Mouse (Mus musculus) midbrain, embryonic 14.5 days (tissue): ENCODE measurements around the gene Cst13. TPM values are rescaled to one million over a fixed set of nuclear protein-coding genes. Genes with fewer than 3 reads are reported as not detected.
A peak's percentile ranks its signal among the peaks of the same experiment; 100 is the strongest.

ENCODE experiments used
- ATAC-seq: fragments of 200-750 bp; cut with Nextera tagmentation; 2 replicates; pipeline ENCODE4 v1.8.0; 2017; ENCODE audit warnings: moderate number of reproducible peaks, moderate library complexity; ENCODE audit not compliant: low FRiP score, low TSS enrichment
- DNase-seq: peaks from one replicate; pipeline ENCODE4 v3.0.0-alpha.2; 2015
- H3K27ac ChIP-seq: fragments of 300-500 bp; sonication (generic); replicated peaks from 2 replicates; pipeline ENCODE4 v1.5.1; 2014; ENCODE audit warnings: mild to moderate bottlenecking, low read depth, low read length, moderate library complexity
- H3K27me3 ChIP-seq: fragments of 300-500 bp; sonication (generic); 2 replicates; pipeline ENCODE4 v1.6.1; 2014; ENCODE audit warnings: low read length, control low read depth, mixed read lengths; ENCODE audit not compliant: control insufficient read depth, insufficient read depth
- H3K36me3 ChIP-seq: fragments of 300-500 bp; sonication (generic); 2 replicates; pipeline ENCODE4 v1.6.1; 2014; ENCODE audit warnings: low read length, control low read depth; ENCODE audit not compliant: control insufficient read depth, insufficient read depth
- H3K4me1 ChIP-seq: fragments of 300-500 bp; sonication (generic); 2 replicates; pipeline ENCODE4 v1.6.1; 2014; ENCODE audit warnings: mild to moderate bottlenecking, antibody characterized with exemption, low read length, control low read depth; ENCODE audit not compliant: control insufficient read depth, insufficient read depth
- H3K4me2 ChIP-seq: fragments of 300-500 bp; sonication (generic); 2 replicates; pipeline ENCODE4 v1.6.1; 2014; ENCODE audit warnings: mild to moderate bottlenecking, low read length, moderate library complexity
- H3K4me3 ChIP-seq: fragments of 300-500 bp; sonication (generic); replicated peaks from 2 replicates; pipeline ENCODE4 v1.5.1; 2014; ENCODE audit warnings: low read depth, low read length
- H3K9ac ChIP-seq: fragments of 300-500 bp; sonication (generic); replicated peaks from 2 replicates; pipeline ENCODE4 v1.6.1; 2014; ENCODE audit warnings: mild to moderate bottlenecking, low read length, moderate library complexity
- H3K9me3 ChIP-seq: fragments of 300-500 bp; sonication (generic); 2 replicates; pipeline ENCODE4 v1.6.1; 2016; ENCODE audit warnings: low read length, control low read depth, mixed read lengths; ENCODE audit not compliant: control insufficient read depth
- WGBS: fragments of 180-500 bp; shearing (Covaris S2); extraction: QIAGEN DNeasy Blood & Tissue Kit; methylation state at CpG from one replicate; pipeline ENCODE4 v1.1.7; 2014; 5-methylcytosine and 5-hydroxymethylcytosine counted together
- polyA plus RNA-seq: library from polyadenylated mRNA; unstranded; fragments of >200 nt; fragmentation: Nextera tagmentation; extraction: Ambion mirVana; gene quantifications from 2 replicates; pipeline ENCODE4 v1.2.1, GENCODE M21; 2014

The Cst13 gene
- polyA plus RNA-seq, 1 experiment from 2014 or later, result not detected

DNA sequence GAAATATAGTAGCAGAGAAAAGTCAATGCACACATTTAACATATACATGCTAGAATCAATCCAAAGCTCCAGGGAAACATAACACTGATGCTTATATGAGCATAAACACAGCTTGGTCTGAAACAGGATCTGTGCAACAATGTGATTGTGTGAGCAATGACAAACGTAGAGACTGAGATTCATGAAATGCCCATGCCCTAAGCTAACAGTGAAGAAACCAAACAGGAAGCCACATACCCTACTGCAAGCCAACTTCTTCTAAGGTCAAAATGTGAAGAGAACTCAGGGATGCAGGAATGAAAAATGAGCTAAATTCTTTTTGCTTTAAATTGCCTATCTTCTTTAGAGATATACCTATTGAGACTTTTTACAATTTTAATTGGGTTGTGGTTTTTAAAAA lies 49.1 kb downstream of the Cst13 start:
- no peak overlapping the region for H3K4me2 ChIP-seq
- peaks cover 24% of the 10 kb centered on the region for H3K36me3 ChIP-seq
- peaks cover 17% of the 10 kb centered on the region for H3K4me1 ChIP-seq
- H3K9me3 ChIP-seq, result no peaks in the 10 kb centered on the region
- ATAC-seq, result no peak
- no peak overlapping the region for H3K4me3 ChIP-seq
- H3K9ac ChIP-seq, result no peak overlapping the region
- no peak for DNase-seq
- H3K27ac ChIP-seq, result no peak overlapping the region
- WGBS, result 84% methylated on average over 1 of the region's 1 CpGs
- no peaks in the 10 kb centered on the region for H3K27me3 ChIP-seq

DNA sequence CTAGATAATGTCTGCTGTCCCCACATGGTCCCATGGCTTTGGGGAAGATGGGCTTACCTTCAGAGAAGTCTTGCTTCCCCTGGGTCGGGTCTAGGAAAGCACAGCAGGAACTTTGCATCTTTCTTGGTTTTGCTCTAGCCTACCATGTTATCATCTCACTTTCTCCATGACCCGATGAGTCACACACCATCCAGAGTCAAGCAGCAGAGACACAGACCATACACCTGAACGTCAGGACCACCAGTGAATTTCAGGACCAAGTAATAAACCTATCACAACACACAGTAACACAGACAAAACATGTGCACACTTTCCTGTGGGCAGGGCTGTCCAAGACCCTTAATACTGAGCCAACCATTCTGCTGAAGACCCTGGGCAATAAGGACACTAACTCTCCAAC lies 50.6 kb downstream of the Cst13 start:
- H3K4me2 ChIP-seq, result no peak overlapping the region
- H3K9me3 ChIP-seq, result no peaks in the 10 kb centered on the region
- no peaks in the 10 kb centered on the region for H3K27me3 ChIP-seq
- WGBS, result 98% methylated on average over 3 of the region's 3 CpGs
- DNase-seq (no peak), ATAC-seq (no peak)
- no peak overlapping the region for H3K27ac ChIP-seq
- H3K36me3 ChIP-seq, result peaks cover 24% of the 10 kb centered on the region
- peaks cover 24% of the 10 kb centered on the region for H3K4me1 ChIP-seq
- no peak overlapping the region for H3K4me3 ChIP-seq
- H3K9ac ChIP-seq, result no peak overlapping the region

DNA sequence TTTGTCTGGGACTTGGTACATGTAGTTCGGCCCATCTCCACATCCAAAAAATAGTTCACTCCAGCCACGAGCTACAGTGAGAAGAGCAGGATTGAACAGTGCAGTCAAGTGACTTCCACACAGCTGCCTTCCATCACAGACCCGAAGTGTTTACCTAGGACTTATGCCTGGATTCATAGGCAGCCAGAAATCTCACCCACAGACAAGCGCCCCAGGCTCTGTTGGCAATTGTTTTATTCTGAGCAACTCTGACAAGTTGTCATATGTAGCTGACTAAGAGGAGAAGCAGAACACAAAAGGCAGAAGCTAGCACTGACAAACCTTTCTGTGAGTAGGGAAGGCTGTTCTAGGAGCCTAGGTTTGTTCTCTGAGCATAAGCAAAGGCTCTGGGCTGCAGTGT lies 53.0 kb downstream of the Cst13 start:
- Histone ChIP-seq H3K27ac (no peak overlapping the region), H3K9me3 (no peaks in the 10 kb centered on the region), H3K9ac (peak overlapping the region; percentile 88; the same call in 1 of the 2 replicates), H3K4me1 (peaks cover 26% of the 10 kb centered on the region), H3K36me3 (peaks cover 24% of the 10 kb centered on the region), H3K4me3 (peak overlapping the region; percentile 93), H3K4me2 (peak overlapping the region; percentile 86), H3K27me3 (no peaks in the 10 kb centered on the region)
- WGBS, result 85% methylated on average over 4 of the region's 4 CpGs
- peak; percentile 8 for DNase-seq
- no peak for ATAC-seq

- DNase-seq (no peak), ATAC-seq (no peak)
- H3K9ac ChIP-seq, result peak overlapping the region; percentile 88
- no peak overlapping the region for H3K27ac ChIP-seq
- 53% methylated on average over 3 of the region's 3 CpGs for WGBS
- no peaks in the 10 kb centered on the region for H3K9me3 ChIP-seq
- peaks cover 24% of the 10 kb centered on the region for H3K36me3 ChIP-seq
- H3K27me3 ChIP-seq, result no peaks in the 10 kb centered on the region
- peaks cover 26% of the 10 kb centered on the region for H3K4me1 ChIP-seq
- peak overlapping the region; percentile 86 for H3K4me2 ChIP-seq
- peak overlapping the region; percentile 93 for H3K4me3 ChIP-seq
Measured at GRCm38 (mm10) chr2:148874224-148874616, 54.3 kb downstream of the Cst13 start.

GRCm38 (mm10) chr2:148874617-148875334 lies 54.9 kb downstream of the Cst13 start:
- Histone ChIP-seq H3K27ac (peak overlapping the region; percentile 85), H3K4me2 (peak overlapping the region; percentile 86), H3K4me3 (peak overlapping the region; percentile 93), H3K36me3 (peaks cover 24% of the 10 kb centered on the region), H3K9me3 (no peaks in the 10 kb centered on the region), H3K27me3 (no peaks in the 10 kb centered on the region), H3K9ac (peak overlapping the region; percentile 88), H3K4me1 (peaks cover 26% of the 10 kb centered on the region)
- DNase-seq (peak; percentile 63), ATAC-seq (peak; percentile 77)
- 1% methylated on average over 34 of the region's 34 CpGs for WGBS

DNA sequence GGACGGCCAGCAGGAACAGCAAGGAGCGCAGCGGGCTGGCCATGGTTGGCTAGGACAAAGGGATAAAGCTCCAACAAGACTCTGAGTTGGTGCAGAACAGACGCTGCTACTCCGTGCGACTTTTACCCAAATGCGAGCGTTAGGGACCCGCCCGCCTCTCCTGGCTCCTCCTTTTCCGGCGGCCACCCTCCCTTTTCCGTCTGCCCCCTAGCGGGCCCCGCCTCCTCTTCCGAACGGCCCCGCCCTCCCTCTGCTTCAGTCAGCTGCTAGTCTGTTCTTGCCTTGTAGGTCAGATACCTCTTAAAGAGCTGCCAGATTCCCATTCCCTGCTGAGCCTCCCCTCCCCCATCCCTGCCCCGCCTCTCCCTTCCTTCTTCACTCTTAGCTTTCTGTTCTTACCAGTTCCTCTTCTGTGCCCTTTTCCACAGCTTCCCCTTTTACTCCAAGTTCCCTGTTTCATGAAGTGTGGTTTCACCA lies 55.5 kb downstream of the Cst13 start, which contains the start of gene Cst3:
Cst3 (minus strand) TSS at position 358 of the 477 bp plus-strand sequence.
- ATAC-seq, result peak; percentile 93

DNA sequence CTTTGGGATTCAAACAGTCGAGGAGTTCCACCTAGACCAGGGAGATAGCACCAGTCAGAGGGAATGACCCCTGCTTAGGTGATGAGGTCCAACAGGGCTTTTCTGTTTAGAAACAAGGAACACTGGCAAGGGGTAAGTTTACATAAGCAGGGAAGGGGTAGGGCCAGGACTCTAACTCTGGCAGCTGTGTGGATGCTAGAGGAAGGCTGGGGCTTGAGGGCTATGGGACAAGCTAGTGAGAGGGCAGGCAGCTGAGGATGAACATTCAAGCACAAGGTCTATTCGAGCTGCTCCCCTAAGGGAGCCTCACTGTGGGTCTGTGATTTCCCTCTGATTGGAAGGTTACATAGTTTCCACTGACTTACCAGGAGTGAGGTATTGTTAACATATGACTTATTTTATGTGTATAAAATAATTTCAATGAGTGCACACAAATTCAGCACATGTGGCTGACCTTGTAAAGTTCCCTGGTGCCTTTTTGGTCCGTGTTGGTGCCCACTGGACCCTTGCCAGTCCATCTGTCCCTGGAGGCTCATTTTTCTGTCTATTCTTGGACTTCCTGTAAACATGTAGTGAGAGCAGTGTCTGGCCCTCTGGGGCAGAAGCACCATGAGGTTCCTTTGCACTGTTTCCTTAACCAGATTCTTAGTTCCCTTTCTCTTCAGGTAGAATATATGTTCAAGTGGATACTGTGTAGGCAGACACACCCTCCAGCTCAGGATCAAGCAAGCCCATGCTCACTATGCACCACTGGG lies 57.3 kb downstream of the Cst13 start:
- Histone ChIP-seq H3K4me2 (no peak overlapping the region), H3K27me3 (no peaks in the 10 kb centered on the region), H3K9ac (no peak overlapping the region), H3K36me3 (peaks cover 7% of the 10 kb centered on the region), H3K9me3 (no peaks in the 10 kb centered on the region), H3K4me3 (no peak overlapping the region), H3K27ac (no peak overlapping the region), H3K4me1 (peaks cover 26% of the 10 kb centered on the region)
- DNase-seq (no peak), ATAC-seq (no peak)
- 70% methylated on average over 3 of the region's 3 CpGs for WGBS

More for the DNA sequence above, 55.5 kb downstream of the Cst13 start, which contains the start of gene Cst3:
- Histone ChIP-seq H3K4me1 (peaks cover 26% of the 10 kb centered on the region), H3K27me3 (no peaks in the 10 kb centered on the region), H3K9ac (peak within 1 kb of the TSS; percentile 88), H3K27ac (peak within 1 kb of the TSS; percentile 85), H3K9me3 (no peaks in the 10 kb centered on the region), H3K4me3 (peak within 1 kb of the TSS; percentile 93), H3K36me3 (peaks cover 23% of the 10 kb centered on the region), H3K4me2 (peak within 1 kb of the TSS; percentile 86)
- WGBS, result 0% methylated on average over 19 of the region's 19 CpGs
- DNase-seq, result peak; percentile 91

- H3K27me3 ChIP-seq, result no peaks in the 10 kb centered on the region
- H3K4me1 ChIP-seq, result peaks cover 12% of the 10 kb centered on the region
- WGBS, result 14% methylated on average over 2 of the region's 2 CpGs
- H3K9me3 ChIP-seq, result no peaks in the 10 kb centered on the region
- no peaks in the 10 kb centered on the region for H3K36me3 ChIP-seq
- DNase-seq (no peak), ATAC-seq (no peak)
- no peak overlapping the region for H3K4me2 ChIP-seq
- no peak overlapping the region for H3K9ac ChIP-seq
- no peak overlapping the region for H3K4me3 ChIP-seq
- H3K27ac ChIP-seq, result no peak overlapping the region
Measured at GRCm38 (mm10) chr2:148878641-148879130, 58.8 kb downstream of the Cst13 start.
